Mouse (Mus musculus): ENCODE results near the gene Prex1. TPM values are rescaled to one million over a fixed set of nuclear protein-coding genes. Genes with fewer than 3 reads are reported as not detected.
A peak's percentile ranks its signal among the peaks of the same experiment; 100 is the strongest.

Gene Prex1
- polyA plus RNA-seq, 1 experiment from 2014 or later, result 31.9 TPM

GRCm38 (mm10) chr2:166655727-166656520 lies 57.7 kb downstream of the Prex1 start:
- H3K4me3 ChIP-seq (ENCODE audit: low read depth, low read length), result no peak overlapping the region
- 46% methylated on average over 11 of the region's 11 CpGs for WGBS
- no peaks in the 10 kb centered on the region for H3K36me3 ChIP-seq (ENCODE audit: control insufficient read depth, insufficient read depth, low read length)
- ATAC-seq (ENCODE audit: insufficient read depth, low FRiP score, low TSS enrichment) (no peak), DNase-seq (ENCODE audit: low spot score) (no peak)
- peak overlapping the region; percentile 42 for H3K9ac ChIP-seq (ENCODE audit: low read length)
- no peaks in the 10 kb centered on the region for H3K9me3 ChIP-seq (ENCODE audit: control insufficient read depth, low read length)
- H3K4me1 ChIP-seq (ENCODE audit: control insufficient read depth, insufficient read depth, low read length), result peaks cover 47% of the 10 kb centered on the region
- H3K27me3 ChIP-seq (ENCODE audit: control insufficient read depth, insufficient read depth, low read length), result no peaks in the 10 kb centered on the region
- H3K27ac ChIP-seq (ENCODE audit: low read depth, low read length), result peak overlapping the region; percentile 89
- H3K4me2 ChIP-seq (ENCODE audit: low read depth), result peak overlapping the region; percentile 24

GRCm38 (mm10) chr2:166655308-166655707 lies 58.3 kb downstream of the Prex1 start:
- WGBS, result 88% methylated on average over 4 of the region's 4 CpGs
- Histone ChIP-seq H3K36me3 (ENCODE audit: control insufficient read depth, insufficient read depth, low read length) (no peaks in the 10 kb centered on the region), H3K27ac (ENCODE audit: low read depth, low read length) (peak overlapping the region; percentile 89; the same call in 1 of the 2 replicates), H3K4me3 (ENCODE audit: low read depth, low read length) (no peak overlapping the region), H3K4me1 (ENCODE audit: control insufficient read depth, insufficient read depth, low read length) (peaks cover 51% of the 10 kb centered on the region), H3K9ac (ENCODE audit: low read length) (no peak overlapping the region), H3K9me3 (ENCODE audit: control insufficient read depth, low read length) (no peaks in the 10 kb centered on the region), H3K27me3 (ENCODE audit: control insufficient read depth, insufficient read depth, low read length) (no peaks in the 10 kb centered on the region), H3K4me2 (ENCODE audit: low read depth) (no peak overlapping the region)
- ATAC-seq (ENCODE audit: insufficient read depth, low FRiP score, low TSS enrichment) (no peak), DNase-seq (ENCODE audit: low spot score) (no peak)

DNA sequence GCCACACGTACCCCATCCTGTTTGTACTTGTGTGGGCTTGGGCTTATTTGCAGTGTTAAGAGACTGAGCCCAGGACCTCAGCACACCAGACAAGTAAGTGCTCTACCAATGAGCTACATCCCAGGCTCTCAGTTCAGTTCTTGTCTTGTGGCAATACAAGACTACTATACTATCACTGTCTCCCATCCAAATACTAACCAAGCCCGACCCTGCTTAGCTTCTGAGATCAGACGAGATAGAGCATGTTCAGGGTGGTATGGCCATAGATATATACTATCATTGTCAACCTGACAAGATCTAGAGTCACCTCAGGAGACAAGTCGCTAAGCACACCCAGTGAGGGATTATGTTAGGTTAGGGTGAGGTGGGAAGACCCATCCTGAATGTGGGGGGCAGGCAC lies 58.8 kb downstream of the Prex1 start:
- Histone ChIP-seq H3K4me1 (ENCODE audit: control insufficient read depth, insufficient read depth, low read length) (peaks cover 51% of the 10 kb centered on the region), H3K27me3 (ENCODE audit: control insufficient read depth, insufficient read depth, low read length) (no peaks in the 10 kb centered on the region), H3K9me3 (ENCODE audit: control insufficient read depth, low read length) (no peaks in the 10 kb centered on the region), H3K9ac (ENCODE audit: low read length) (no peak overlapping the region), H3K4me2 (ENCODE audit: low read depth) (no peak overlapping the region), H3K4me3 (ENCODE audit: low read depth, low read length) (no peak overlapping the region), H3K36me3 (ENCODE audit: control insufficient read depth, insufficient read depth, low read length) (no peaks in the 10 kb centered on the region), H3K27ac (ENCODE audit: low read depth, low read length) (no peak overlapping the region)
- WGBS, result 87% methylated on average over 4 of the region's 4 CpGs
- no peak for DNase-seq (ENCODE audit: low spot score)
- ATAC-seq (ENCODE audit: insufficient read depth, low FRiP score, low TSS enrichment), result no peak

- H3K4me2 ChIP-seq (ENCODE audit: low read depth), result no peak overlapping the region
- 32% methylated on average over 5 of the region's 5 CpGs for WGBS
- peak; percentile 53 for DNase-seq (ENCODE audit: low spot score)
- H3K9ac ChIP-seq (ENCODE audit: low read length), result 0 out of 2 replicates have a peak overlapping the region, but pooled peaks have one; percentile 10
- H3K27ac ChIP-seq (ENCODE audit: low read depth, low read length), result peak overlapping the region; percentile 81
- no peak overlapping the region for H3K4me3 ChIP-seq (ENCODE audit: low read depth, low read length)
- ATAC-seq (ENCODE audit: insufficient read depth, low FRiP score, low TSS enrichment), result peak; percentile 32; the same call in 1 of the 2 replicates
- H3K27me3 ChIP-seq (ENCODE audit: control insufficient read depth, insufficient read depth, low read length), result no peaks in the 10 kb centered on the region
- H3K4me1 ChIP-seq (ENCODE audit: control insufficient read depth, insufficient read depth, low read length), result peaks cover 48% of the 10 kb centered on the region
- no peaks in the 10 kb centered on the region for H3K9me3 ChIP-seq (ENCODE audit: control insufficient read depth, low read length)
- H3K36me3 ChIP-seq (ENCODE audit: control insufficient read depth, insufficient read depth, low read length), result no peaks in the 10 kb centered on the region
Observed at GRCm38 (mm10) chr2:166653564-166653963, 60.1 kb downstream of the Prex1 start.

DNA sequence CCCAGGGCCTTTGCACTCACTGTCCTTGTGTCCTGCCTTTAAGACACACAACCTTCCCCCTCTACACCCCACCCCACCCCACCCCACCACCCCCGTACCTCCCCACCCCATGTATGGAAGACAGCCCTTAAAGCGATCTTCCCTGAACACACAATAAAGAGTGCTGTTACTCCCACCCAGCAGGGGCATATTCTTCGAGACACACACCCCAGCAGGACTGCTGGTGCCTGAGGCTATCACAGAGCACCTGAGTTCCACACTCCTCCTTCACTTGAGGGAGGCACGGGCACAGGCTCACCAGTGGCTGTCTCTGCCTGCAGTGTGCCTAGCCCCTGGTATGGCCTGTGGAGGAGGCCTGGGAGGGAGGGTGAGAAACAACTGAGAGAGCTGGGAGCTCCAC lies 61.0 kb downstream of the Prex1 start:
- peaks cover 43% of the 10 kb centered on the region for H3K4me1 ChIP-seq (ENCODE audit: control insufficient read depth, insufficient read depth, low read length)
- H3K4me3 ChIP-seq (ENCODE audit: low read depth, low read length), result no peak overlapping the region
- 50% methylated on average over 4 of the region's 4 CpGs for WGBS
- H3K27ac ChIP-seq (ENCODE audit: low read depth, low read length), result 0 out of 2 replicates have a peak overlapping the region, but pooled peaks have one; percentile 81
- H3K4me2 ChIP-seq (ENCODE audit: low read depth), result no peak overlapping the region
- no peak overlapping the region for H3K9ac ChIP-seq (ENCODE audit: low read length)
- no peaks in the 10 kb centered on the region for H3K36me3 ChIP-seq (ENCODE audit: control insufficient read depth, insufficient read depth, low read length)
- DNase-seq (ENCODE audit: low spot score), result no peak
- H3K9me3 ChIP-seq (ENCODE audit: control insufficient read depth, low read length), result no peaks in the 10 kb centered on the region
- H3K27me3 ChIP-seq (ENCODE audit: control insufficient read depth, insufficient read depth, low read length), result no peaks in the 10 kb centered on the region
- ATAC-seq (ENCODE audit: insufficient read depth, low FRiP score, low TSS enrichment), result no peak

DNA sequence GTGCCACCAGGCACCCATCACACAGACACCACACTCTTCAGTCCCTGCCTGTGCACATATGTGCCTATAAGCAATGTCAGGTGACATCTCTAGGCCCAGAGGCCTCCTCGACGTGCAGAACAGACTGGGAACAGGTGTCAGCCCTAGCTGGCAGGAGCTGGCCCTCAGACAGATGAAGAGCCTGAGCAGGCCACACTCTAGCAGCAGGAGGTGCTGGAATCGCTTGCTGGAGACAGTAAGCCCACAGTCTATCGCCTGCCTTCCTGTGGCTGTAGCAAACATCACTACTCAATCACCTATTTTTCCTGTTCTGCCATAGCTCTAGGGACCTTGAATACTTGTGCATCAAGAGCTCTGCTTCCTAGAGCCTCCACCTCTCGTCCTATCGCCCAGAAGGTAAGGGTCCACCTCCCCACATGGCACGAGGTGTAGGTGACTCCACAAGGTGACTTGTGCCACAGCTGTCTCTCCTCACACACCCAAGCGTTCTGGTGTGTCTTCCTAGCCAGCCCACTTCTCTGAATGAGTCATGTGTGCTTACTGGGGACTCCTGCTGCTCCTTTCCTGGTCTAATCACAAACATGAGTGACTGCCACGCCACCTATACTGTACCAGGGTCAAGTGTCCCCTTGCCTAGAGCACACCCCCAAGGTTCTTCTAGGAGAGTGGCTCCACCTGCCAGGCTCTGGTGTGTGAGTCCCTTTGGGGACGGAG lies 62.2 kb downstream of the Prex1 start:
- Histone ChIP-seq H3K4me2 (ENCODE audit: low read depth) (no peak overlapping the region), H3K4me1 (ENCODE audit: control insufficient read depth, insufficient read depth, low read length) (peaks cover 33% of the 10 kb centered on the region)
- 76% methylated on average over 10 of the region's 10 CpGs for WGBS

GRCm38 (mm10) chr2:166650414-166650813 lies 63.2 kb downstream of the Prex1 start:
- H3K9ac ChIP-seq (ENCODE audit: low read length), result no peak overlapping the region
- H3K4me3 ChIP-seq (ENCODE audit: low read depth, low read length), result no peak overlapping the region
- WGBS, result 46% methylated on average over 9 of the region's 9 CpGs
- peak overlapping the region; percentile 15; the same call in 1 of the 2 replicates for H3K27ac ChIP-seq (ENCODE audit: low read depth, low read length)
- H3K4me2 ChIP-seq (ENCODE audit: low read depth), result no peak overlapping the region
- ATAC-seq (ENCODE audit: insufficient read depth, low FRiP score, low TSS enrichment), result no peak
- no peaks in the 10 kb centered on the region for H3K36me3 ChIP-seq (ENCODE audit: control insufficient read depth, insufficient read depth, low read length)
- H3K27me3 ChIP-seq (ENCODE audit: control insufficient read depth, insufficient read depth, low read length), result no peaks in the 10 kb centered on the region
- peaks cover 26% of the 10 kb centered on the region for H3K4me1 ChIP-seq (ENCODE audit: control insufficient read depth, insufficient read depth, low read length)
- H3K9me3 ChIP-seq (ENCODE audit: control insufficient read depth, low read length), result no peaks in the 10 kb centered on the region
- DNase-seq (ENCODE audit: low spot score), result no peak

More for the DNA sequence above, 62.2 kb downstream of the Prex1 start:
- Histone ChIP-seq H3K4me3 (ENCODE audit: low read depth, low read length) (no peak overlapping the region), H3K27me3 (ENCODE audit: control insufficient read depth, insufficient read depth, low read length) (no peaks in the 10 kb centered on the region), H3K27ac (ENCODE audit: low read depth, low read length) (no peak overlapping the region), H3K9ac (ENCODE audit: low read length) (no peak overlapping the region), H3K9me3 (ENCODE audit: control insufficient read depth, low read length) (no peaks in the 10 kb centered on the region), H3K36me3 (ENCODE audit: control insufficient read depth, insufficient read depth, low read length) (no peaks in the 10 kb centered on the region)
- DNase-seq (ENCODE audit: low spot score) (no peak), ATAC-seq (ENCODE audit: insufficient read depth, low FRiP score, low TSS enrichment) (no peak)

DNA sequence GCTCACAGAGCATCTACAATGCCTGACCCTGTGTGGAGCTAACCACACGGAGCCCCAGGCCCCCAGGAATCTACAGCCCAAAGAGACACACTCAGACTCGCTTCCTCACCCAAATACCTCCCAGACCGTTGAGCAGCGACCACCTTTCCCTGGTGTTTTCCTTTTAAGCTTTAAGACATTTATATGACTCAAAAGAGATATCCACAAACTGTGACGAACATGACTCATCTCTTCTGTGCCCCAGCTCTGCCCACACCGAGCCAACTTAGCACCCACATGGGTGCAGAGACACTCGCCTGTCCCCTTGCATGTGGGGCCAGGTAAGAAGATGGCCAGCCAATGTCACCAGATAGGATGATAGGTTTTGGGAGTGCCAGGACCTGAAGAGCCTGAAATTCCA lies 66.4 kb downstream of the Prex1 start:
- Histone ChIP-seq H3K4me1 (ENCODE audit: control insufficient read depth, insufficient read depth, low read length) (peaks cover 9% of the 10 kb centered on the region; the same call in 1 of the 2 replicates), H3K4me3 (ENCODE audit: low read depth, low read length) (no peak overlapping the region), H3K27me3 (ENCODE audit: control insufficient read depth, insufficient read depth, low read length) (no peaks in the 10 kb centered on the region), H3K9ac (ENCODE audit: low read length) (no peak overlapping the region), H3K9me3 (ENCODE audit: control insufficient read depth, low read length) (no peaks in the 10 kb centered on the region), H3K4me2 (ENCODE audit: low read depth) (no peak overlapping the region), H3K36me3 (ENCODE audit: control insufficient read depth, insufficient read depth, low read length) (no peaks in the 10 kb centered on the region; the same call in 1 of the 2 replicates), H3K27ac (ENCODE audit: low read depth, low read length) (no peak overlapping the region)
- no peak for DNase-seq (ENCODE audit: low spot score)
- ATAC-seq (ENCODE audit: insufficient read depth, low FRiP score, low TSS enrichment), result no peak
- 81% methylated on average over 7 of the region's 7 CpGs for WGBS
